Mouse (Mus musculus): ENCODE results near the gene Anxa9.
A peak's percentile ranks its signal among the peaks of the same experiment; 100 is the strongest.

Anxa9 gene

GRCm38 (mm10) chr3:95246465-95247231 lies 60.3 kb downstream of the Anxa9 start:
- DNase-seq, result peak; percentile 60

Data from kidney, postnatal 10 days (tissue).